Mouse (Mus musculus): ENCODE results near the gene Gm28230. TPM values are rescaled to one million over a fixed set of nuclear protein-coding genes. Genes with fewer than 3 reads are reported as not detected.

The Gm28230 gene
- polyA plus RNA-seq, 1 experiment: not detected

DNA sequence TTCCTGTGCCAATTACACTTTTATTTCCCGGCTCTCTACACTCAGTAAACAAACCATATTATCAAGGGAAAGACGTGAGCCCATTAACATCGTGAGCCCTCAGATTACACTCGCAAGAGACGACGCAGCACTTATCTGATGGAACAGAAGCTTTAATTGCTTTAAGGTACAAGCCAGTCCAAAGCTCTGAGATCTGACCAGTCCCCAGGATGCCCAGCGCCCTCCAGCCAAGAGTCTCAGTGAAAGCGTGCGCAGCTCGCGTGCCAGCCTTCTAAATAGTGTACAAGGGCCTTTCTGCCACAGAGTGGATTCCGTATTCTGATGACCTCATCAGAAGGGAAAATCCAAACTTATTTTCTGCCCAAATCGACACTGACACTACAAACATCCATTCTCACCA is 35.4 kb downstream of the Gm28230 start:
- Histone ChIP-seq H3K4me3 (ENCODE audit: insufficient read depth, poor library complexity, severe bottlenecking) (no peak overlapping the region), H3ac (ENCODE audit: control insufficient read depth, insufficient read length, low read depth) (no peak overlapping the region), H3K79me2 (ENCODE audit: control insufficient read depth, insufficient read depth) (no peaks in the 10 kb centered on the region), H3K36me3 (ENCODE audit: control insufficient read depth, insufficient read depth) (no peaks in the 10 kb centered on the region), H3K27me3 (ENCODE audit: control insufficient read depth, insufficient read depth, insufficient read length) (peaks cover 4% of the 10 kb centered on the region), H3K79me3 (ENCODE audit: low read depth) (no peaks in the 10 kb centered on the region)
- TF ChIP-seq FOSL1 (IDR thresholded peaks at IDR 0.05; ENCODE audit: insufficient read depth, low read length, poor library complexity, severe bottlenecking) (no peak), USF1 (IDR thresholded peaks at IDR 0.05; ENCODE audit: low read depth) (no peak), CTCF (IDR thresholded peaks at IDR 0.05; ENCODE audit: control insufficient read depth, insufficient read depth, insufficient read length) (no peak), MYOD1 (IDR thresholded peaks at IDR 0.05; ENCODE audit: control insufficient read depth, insufficient read length, low read depth) (no peak), CEBPB (IDR thresholded peaks at IDR 0.05; ENCODE audit: low read depth) (no peak), MYOG (IDR thresholded peaks at IDR 0.05; ENCODE audit: control insufficient read depth, extremely low read depth, insufficient read length) (no peak), MAX (IDR thresholded peaks at IDR 0.05) (no peak)

DNA sequence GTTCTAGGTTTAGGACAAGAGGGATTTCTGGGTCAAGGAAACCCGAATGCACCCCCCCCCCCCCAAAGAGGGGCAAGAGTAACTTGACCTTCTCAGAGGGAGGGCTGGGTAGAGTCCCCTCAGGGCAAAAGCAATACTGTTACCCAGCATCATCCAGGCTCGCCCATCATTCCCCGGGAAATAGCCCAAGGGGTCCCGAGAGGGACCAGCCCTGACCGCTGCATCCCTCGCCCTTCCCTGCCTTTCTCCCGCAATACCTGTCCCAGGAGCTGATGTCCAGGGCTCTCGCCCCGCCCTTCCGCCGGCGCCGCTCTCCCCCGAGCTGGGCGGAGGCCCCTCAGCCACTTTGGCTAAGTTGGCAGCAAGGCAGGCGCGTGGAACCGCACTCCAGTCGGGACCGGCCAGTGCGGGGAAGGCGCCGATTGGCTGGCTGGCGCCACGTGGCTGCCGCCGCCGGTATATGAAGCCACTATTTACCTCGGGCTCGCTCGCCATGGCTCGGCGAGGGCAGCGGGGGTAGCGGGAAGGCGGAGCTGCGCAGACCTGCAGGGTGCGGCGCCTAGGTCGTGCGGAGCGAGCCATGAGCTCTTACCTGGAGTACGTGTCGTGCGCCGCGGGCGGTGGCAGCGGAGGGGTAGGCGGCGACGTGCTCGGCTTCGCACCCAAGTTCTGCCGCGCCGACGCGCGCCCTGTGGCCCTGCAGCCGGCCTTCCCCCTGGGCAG is 36.2 kb downstream of the Gm28230 start, which contains the start of gene Hoxd1:
Gene Hoxd1, plus strand, starts transcription at position 459 of the 723 bp plus-strand sequence.
- Histone ChIP-seq H3K79me2 (ENCODE audit: control insufficient read depth, insufficient read depth) (no peaks in the 10 kb centered on the region), H3ac (ENCODE audit: control insufficient read depth, insufficient read length, low read depth) (no peak within 1 kb of the TSS), H3K27me3 (ENCODE audit: control insufficient read depth, insufficient read depth, insufficient read length) (peaks cover 4% of the 10 kb centered on the region), H3K36me3 (ENCODE audit: control insufficient read depth, insufficient read depth) (no peaks in the 10 kb centered on the region), H3K79me3 (ENCODE audit: low read depth) (no peaks in the 10 kb centered on the region), H3K4me3 (ENCODE audit: insufficient read depth, poor library complexity, severe bottlenecking) (no peak within 1 kb of the TSS)
- TF ChIP-seq MYOD1 (IDR thresholded peaks at IDR 0.05; ENCODE audit: control insufficient read depth, insufficient read length, low read depth) (no peak), CTCF (IDR thresholded peaks at IDR 0.05; ENCODE audit: control insufficient read depth, insufficient read depth, insufficient read length) (no peak), MYOG (IDR thresholded peaks at IDR 0.05; ENCODE audit: control insufficient read depth, extremely low read depth, insufficient read length) (no peak), CEBPB (IDR thresholded peaks at IDR 0.05; ENCODE audit: low read depth) (no peak), USF1 (IDR thresholded peaks at IDR 0.05; ENCODE audit: low read depth) (no peak), MAX (IDR thresholded peaks at IDR 0.05) (no peak), FOSL1 (IDR thresholded peaks at IDR 0.05; ENCODE audit: insufficient read depth, low read length, poor library complexity, severe bottlenecking) (no peak)

DNA sequence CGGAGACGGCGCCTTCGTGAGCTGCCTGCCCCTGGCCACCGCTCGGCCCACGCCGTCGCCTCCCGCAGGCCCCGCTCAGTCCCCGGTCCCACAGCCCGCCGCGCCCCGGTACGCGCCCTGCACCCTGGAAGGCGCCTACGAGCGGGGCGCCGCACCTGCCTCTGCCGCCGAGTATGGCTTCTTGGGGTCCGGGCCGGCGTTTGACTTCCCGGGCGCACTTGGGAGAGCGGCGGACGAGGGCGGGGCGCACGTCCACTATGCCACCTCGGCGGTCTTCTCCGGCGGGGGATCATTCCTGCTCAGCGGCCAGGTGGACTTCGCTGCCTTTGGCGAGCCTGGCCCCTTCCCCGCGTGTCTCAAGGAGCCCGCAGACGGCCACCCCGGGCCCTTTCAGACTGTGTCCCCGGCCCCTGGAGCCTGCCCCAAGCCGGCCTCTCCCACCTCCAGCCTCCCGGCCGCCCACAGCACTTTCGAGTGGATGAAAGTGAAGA is 36.8 kb downstream of the Gm28230 start:
- Histone ChIP-seq H3K79me2 (ENCODE audit: control insufficient read depth, insufficient read depth) (no peaks in the 10 kb centered on the region), H3K4me3 (ENCODE audit: insufficient read depth, poor library complexity, severe bottlenecking) (no peak overlapping the region), H3K79me3 (ENCODE audit: low read depth) (no peaks in the 10 kb centered on the region), H3K27me3 (ENCODE audit: control insufficient read depth, insufficient read depth, insufficient read length) (peaks cover 4% of the 10 kb centered on the region), H3ac (ENCODE audit: control insufficient read depth, insufficient read length, low read depth) (no peak overlapping the region), H3K36me3 (ENCODE audit: control insufficient read depth, insufficient read depth) (no peaks in the 10 kb centered on the region)
- TF ChIP-seq CEBPB (IDR thresholded peaks at IDR 0.05; ENCODE audit: low read depth) (no peak), MAX (IDR thresholded peaks at IDR 0.05) (no peak), MYOD1 (IDR thresholded peaks at IDR 0.05; ENCODE audit: control insufficient read depth, insufficient read length, low read depth) (no peak), USF1 (IDR thresholded peaks at IDR 0.05; ENCODE audit: low read depth) (no peak), MYOG (IDR thresholded peaks at IDR 0.05; ENCODE audit: control insufficient read depth, extremely low read depth, insufficient read length) (no peak)

DNA sequence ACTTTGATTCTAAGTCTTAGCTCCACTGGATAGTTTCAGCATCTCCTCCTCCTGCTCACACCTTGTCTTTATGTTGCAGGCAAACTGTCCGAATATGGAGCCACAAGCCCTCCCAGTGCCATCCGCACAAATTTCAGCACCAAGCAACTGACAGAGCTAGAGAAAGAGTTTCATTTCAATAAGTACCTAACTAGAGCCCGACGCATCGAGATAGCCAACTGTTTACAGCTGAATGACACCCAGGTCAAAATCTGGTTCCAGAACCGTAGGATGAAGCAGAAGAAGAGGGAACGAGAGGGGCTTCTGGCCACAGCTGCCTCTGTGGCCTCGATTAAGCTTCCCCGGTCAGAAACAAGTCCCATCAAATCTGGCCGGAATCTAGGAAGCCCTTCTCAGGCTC is 37.4 kb downstream of the Gm28230 start:
- H3K36me3 ChIP-seq (ENCODE audit: control insufficient read depth, insufficient read depth): no peaks in the 10 kb centered on the region
- H3K4me3 ChIP-seq (ENCODE audit: insufficient read depth, poor library complexity, severe bottlenecking): no peak overlapping the region
- H3ac ChIP-seq (ENCODE audit: control insufficient read depth, insufficient read length, low read depth): no peak overlapping the region
- no peaks in the 10 kb centered on the region for H3K79me3 ChIP-seq (ENCODE audit: low read depth)
- no peaks in the 10 kb centered on the region for H3K79me2 ChIP-seq (ENCODE audit: control insufficient read depth, insufficient read depth)
- TF ChIP-seq CTCF (IDR thresholded peaks at IDR 0.05; ENCODE audit: control insufficient read depth, insufficient read depth, insufficient read length): no peak
- no peak for TF ChIP-seq MYOG (IDR thresholded peaks at IDR 0.05; ENCODE audit: control insufficient read depth, extremely low read depth, insufficient read length)
- no peak for TF ChIP-seq CEBPB (IDR thresholded peaks at IDR 0.05; ENCODE audit: low read depth)
- no peak for TF ChIP-seq USF1 (IDR thresholded peaks at IDR 0.05; ENCODE audit: low read depth)
- no peak for TF ChIP-seq FOSL1 (IDR thresholded peaks at IDR 0.05; ENCODE audit: insufficient read depth, low read length, poor library complexity, severe bottlenecking)
- TF ChIP-seq MAX (IDR thresholded peaks at IDR 0.05): no peak
- H3K27me3 ChIP-seq (ENCODE audit: control insufficient read depth, insufficient read depth, insufficient read length): peaks cover 7% of the 10 kb centered on the region

DNA sequence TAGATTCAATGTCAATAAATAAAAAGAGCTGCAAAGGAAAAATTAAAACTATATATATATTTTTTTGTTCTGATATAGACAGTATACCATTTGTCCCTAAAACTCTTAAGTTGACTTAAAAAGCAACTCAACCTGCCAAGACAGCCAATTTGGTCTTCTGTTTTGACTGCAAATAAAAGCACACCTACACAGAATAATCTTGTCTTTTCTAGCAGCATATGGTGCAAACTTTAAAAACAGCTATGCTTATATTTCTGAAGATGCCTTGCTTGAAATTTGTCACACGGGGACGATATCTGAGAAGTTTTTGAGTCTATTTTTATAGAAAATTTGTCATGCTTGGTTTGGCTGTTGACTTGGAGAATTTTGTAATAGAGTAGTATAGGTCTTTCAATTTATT is 47.8 kb downstream of the Gm28230 start:
- Histone ChIP-seq H3K4me3 (ENCODE audit: insufficient read depth, poor library complexity, severe bottlenecking) (no peak overlapping the region), H3K79me3 (ENCODE audit: low read depth) (no peaks in the 10 kb centered on the region), H3K79me2 (ENCODE audit: control insufficient read depth, insufficient read depth) (no peaks in the 10 kb centered on the region), H3K27me3 (ENCODE audit: control insufficient read depth, insufficient read depth, insufficient read length) (peaks cover 10% of the 10 kb centered on the region), H3K36me3 (ENCODE audit: control insufficient read depth, insufficient read depth) (no peaks in the 10 kb centered on the region), H3ac (ENCODE audit: control insufficient read depth, insufficient read length, low read depth) (no peak overlapping the region)
- TF ChIP-seq MYOG (IDR thresholded peaks at IDR 0.05; ENCODE audit: control insufficient read depth, extremely low read depth, insufficient read length) (no peak), FOSL1 (IDR thresholded peaks at IDR 0.05; ENCODE audit: insufficient read depth, low read length, poor library complexity, severe bottlenecking) (no peak), CEBPB (IDR thresholded peaks at IDR 0.05; ENCODE audit: low read depth) (no peak), CTCF (IDR thresholded peaks at IDR 0.05; ENCODE audit: control insufficient read depth, insufficient read depth, insufficient read length) (no peak), USF1 (IDR thresholded peaks at IDR 0.05; ENCODE audit: low read depth) (no peak), MYOD1 (IDR thresholded peaks at IDR 0.05; ENCODE audit: control insufficient read depth, insufficient read length, low read depth) (no peak), MAX (IDR thresholded peaks at IDR 0.05) (no peak)
